Mouse (Mus musculus): ENCODE data around the gene Akr1d1. TPM values are rescaled to one million over a fixed set of nuclear protein-coding genes. Genes with fewer than 3 reads are reported as not detected.

Akr1d1 gene
- polyA plus RNA-seq (2014; fragmentation: Illumina TruSeq; extraction: RNeasy Lipid Tissue Mini Kit (QIAGEN cat#74804); ENCODE audit: low read depth, low replicate concordance), result 0.21 TPM

GRCm38 (mm10) chr6:37529940-37530339, at the start of gene Akr1d1:
TSS of gene Akr1d1 (plus strand) at chr6:37530173.

Other genes with a start within 250 kb of the Akr1d1 start
- 0.29 TPM for gene Dgki, start 230.0 kb upstream of the Akr1d1 start, polyA plus RNA-seq (2014; fragmentation: Illumina TruSeq; extraction: RNeasy Lipid Tissue Mini Kit (QIAGEN cat#74804); ENCODE audit: low read depth, low replicate concordance)
- gene Creb3l2, start 88.0 kb upstream of the Akr1d1 start, polyA plus RNA-seq (2014; fragmentation: Illumina TruSeq; extraction: RNeasy Lipid Tissue Mini Kit (QIAGEN cat#74804); ENCODE audit: low read depth, low replicate concordance), result 24.4 TPM